Mouse (Mus musculus) thymus, postnatal 4 days (tissue): ENCODE measurements around the gene Gm14632.
"Not testable (repeated sequence)": the region's sequence is repeated elsewhere in the genome, so short reads cannot be mapped to it uniquely, and the experiment has no call there.

Source experiments
- DNase-seq: peaks from one replicate; pipeline ENCODE4 v3.0.0; 2021

Gene Gm14632

GRCm38 (mm10) chrX:30329472-30329871, at the start of gene Gm14632:
Gene Gm14632, plus strand, starts transcription at chrX:30329772.
- DNase-seq, result not testable (repeated sequence)
